Mouse (Mus musculus) right cerebral cortex, postnatal 14 days (tissue): ENCODE measurements around the gene Zfp654.

Experiments used
- DNase-seq: peaks from one replicate; pipeline ENCODE4 v3.0.0; 2022

The Zfp654 gene

DNA sequence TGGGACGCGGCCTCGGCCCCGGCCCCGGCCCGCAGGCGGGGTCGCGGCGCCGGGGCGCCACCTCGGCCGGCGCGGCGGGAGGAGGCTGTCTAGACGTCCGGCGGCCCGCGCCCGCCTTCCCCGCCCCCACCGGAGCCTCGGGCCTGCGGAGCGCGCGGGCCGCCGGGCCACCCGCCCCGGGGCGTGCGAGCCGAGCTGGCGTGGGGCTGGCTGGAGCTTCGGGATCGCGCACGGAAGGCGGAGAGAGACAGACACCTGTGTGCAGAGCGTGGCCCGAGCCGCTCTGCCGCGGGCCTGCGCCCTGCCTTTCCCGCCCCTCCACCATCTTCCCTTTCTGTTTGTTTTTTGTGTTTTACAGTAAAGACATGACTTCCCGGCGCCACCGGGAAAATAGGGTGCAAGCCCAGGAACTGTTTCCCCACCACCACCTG is 1.0 kb upstream of the Zfp654 start:
- DNase-seq = peak; percentile 48

DNA sequence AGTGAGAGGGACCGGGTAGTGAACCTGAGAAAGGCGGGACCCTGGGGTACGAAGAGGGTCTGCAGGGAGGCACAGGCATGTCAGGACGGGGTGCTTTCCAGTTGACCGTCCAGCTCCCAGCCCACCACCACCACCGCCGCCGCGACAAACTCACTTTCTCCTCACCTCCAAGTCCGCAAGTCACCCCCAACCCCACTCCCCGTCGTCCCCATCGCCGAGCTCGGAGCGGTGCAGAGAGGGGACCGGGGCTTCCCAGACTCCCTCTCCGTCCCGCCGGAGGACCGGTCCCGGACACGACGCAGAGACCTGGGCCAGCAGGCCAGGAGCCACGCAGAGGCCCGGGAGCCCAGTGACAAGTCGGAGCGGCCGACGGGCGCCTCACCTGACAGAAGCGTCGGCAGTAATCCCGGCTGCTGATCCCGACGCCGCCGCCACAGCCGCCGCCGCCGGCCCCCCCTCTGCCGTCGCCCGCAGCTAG is 328 bp downstream of the Zfp654 start:
- DNase-seq = no peak

DNA sequence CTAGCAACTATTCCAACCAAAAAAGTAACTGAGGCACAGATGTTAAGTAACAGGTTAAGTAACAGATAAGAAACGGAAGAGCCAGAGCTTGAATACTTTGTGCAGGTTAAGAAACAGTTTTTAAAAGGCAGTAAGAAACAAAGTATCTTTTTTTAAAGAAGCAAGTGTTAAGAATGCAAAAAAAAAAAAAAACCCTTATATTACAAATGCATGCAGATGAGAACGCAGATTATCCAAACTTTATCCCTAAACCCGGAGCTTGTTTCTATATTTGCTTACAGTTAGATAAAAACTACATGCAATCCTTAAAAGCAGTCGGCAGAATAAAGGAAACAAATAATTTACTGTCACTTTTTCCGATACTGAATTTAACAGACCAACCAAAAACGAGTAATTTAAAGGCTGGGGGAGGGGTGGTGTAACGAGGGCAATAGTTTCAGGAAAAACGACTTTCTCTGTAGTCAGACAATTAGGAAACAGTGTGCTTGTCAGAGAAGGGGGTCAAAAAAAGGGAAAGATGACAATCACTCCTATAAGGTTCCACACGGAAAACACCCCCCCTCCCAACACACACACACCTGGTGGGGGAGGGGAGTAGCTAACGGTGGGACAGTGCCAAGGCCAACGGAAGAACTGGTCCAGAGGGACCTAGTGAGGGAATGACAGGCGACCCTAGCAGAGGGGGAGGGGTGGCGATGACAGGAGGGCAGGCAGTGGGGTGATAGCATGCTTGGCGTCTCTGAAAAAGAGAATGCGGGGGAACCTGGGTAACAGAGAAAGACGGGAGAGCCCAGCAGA is 966 bp downstream of the Zfp654 start:
- peak; percentile 44 for DNase-seq

DNA sequence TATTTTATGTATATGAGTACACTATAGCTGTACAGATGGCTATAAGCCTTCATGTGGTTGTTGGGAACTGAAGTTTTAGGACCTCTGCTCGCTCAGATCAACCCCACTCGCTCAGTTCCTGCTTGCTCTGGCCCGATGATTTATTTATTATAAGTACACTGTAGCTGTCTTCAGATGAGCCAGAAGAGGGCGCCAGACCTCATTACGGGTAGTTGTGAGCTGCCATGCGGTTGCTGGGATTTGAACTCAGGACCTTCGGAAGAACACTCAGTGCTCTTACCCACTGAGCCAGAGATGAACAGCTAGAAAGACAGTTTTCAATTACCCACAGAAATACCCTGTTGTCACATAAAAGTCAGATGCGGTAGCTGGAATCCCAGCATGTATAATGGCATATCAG is 5.5 kb downstream of the Zfp654 start:
- DNase-seq = no peak

DNA sequence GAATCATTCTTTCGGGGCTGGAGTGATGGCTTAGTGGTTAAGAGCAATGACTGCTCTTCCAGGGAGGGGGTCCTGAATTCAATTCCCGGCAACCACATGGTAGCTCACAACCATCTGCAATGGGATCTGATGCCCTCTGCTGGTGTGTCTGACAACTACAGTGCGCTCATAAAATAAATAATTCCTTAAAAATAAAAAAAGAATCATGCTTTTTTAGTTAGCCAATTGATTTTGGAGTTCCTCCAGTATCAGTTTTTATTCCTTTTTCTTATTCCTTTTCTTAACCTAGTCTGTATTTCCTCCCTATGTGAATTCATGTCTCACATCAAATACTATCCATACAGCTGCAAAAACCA is 9.1 kb downstream of the Zfp654 start:
- DNase-seq = no peak

DNA sequence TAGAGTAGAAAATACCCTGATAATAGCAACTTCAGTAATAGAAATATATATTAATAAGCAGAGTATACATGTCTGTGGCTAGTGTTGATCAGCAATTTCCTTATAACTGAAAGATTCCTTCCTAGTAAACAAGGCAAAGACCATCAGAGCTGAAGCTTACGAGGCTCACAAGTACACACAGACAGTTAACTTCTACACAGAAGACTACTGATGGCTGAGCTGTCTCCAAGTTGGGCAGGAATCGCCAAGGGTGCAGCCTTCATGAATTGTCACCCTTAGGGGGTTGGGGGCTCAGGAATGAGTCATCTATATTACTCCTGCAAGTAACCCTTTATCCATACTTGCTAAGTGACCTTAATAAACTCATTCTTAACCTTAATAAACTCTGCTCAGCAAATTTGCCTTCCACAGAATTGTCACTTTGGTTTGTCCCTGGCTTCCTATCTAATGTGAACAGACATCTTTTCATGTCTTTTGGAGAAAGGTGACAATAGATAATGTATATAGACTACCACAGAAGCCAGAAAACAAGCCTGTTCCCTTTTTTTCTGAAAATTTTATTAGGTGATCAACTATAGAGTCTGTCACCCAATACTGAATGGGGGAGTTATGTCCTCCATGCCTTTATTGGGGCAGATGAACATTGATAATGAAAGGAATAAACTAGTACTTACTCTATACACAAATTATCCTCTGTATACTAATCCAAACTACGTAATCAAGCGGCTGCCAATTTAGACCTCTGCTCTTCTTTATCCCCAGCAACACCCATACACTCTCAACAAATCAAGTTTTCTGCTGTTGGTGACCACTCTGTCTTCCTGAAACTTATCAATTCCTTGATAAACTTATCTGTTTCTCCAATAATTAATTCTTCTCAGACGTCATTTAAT is 9.7 kb downstream of the Zfp654 start:
- DNase-seq = no peak

DNA sequence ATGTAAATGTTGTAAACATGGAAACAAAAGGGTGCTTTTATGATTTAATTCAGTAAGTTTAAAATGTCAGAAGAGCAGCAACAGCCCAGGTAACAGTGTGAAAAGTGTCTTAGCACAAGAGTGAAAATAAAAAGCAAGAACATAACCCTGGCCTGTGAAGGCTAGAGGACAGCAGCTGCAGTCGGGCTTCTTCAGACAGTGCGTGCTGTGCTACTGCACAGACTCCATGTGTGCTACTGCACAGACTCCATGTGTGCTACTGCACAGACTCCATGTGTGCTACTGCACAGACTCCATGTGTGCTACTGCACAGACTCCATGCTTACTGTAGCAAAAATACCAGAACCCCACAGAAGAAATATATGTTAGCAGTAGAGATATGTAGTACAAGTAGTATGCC is 14.7 kb downstream of the Zfp654 start:
- no peak for DNase-seq

DNA sequence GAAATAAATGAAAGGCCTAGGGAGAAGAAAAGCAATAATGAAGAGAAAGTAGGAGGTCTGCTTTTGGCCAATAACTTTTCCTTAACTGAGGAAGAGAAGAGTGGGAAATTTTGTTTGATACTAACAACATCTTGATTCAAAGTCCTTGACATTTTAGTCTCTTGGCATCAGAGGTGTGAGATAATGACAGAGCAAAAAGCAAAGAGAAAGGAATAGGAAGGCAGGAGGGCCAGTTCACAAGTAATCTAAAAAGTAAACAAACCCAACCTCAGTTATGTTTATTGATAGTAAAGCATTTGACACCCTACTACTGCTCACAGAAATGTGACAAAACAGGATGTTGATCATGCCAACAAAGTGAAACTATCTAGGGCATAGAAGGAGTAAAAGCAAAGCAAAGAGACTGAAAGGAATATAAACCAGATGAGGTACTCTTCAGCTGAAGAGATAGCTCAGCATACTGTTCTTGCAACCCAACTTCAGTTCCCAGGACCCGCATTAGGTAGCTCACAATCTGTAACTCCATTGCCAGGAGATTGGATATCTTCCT is 15.4 kb downstream of the Zfp654 start:
- no peak for DNase-seq

DNA sequence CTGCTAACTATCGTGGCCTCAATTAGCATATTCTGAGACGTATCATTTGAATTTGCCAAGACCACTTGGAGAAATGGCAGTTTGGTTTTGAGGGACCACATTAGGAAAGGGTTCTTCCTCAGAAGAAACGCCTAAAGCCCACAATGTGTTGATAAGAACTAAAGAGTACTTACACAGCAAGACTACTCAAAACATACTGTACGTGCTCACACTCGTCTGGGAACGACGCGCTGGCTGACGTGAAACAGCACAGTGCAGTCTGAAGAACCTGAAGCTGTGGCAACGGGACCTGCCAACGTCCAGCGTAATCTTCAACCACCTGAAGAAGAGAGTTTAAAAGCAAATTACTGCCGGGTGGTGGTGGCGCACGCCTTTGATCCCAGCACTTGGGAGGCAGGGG is 21.2 kb downstream of the Zfp654 start:
- DNase-seq = no peak

DNA sequence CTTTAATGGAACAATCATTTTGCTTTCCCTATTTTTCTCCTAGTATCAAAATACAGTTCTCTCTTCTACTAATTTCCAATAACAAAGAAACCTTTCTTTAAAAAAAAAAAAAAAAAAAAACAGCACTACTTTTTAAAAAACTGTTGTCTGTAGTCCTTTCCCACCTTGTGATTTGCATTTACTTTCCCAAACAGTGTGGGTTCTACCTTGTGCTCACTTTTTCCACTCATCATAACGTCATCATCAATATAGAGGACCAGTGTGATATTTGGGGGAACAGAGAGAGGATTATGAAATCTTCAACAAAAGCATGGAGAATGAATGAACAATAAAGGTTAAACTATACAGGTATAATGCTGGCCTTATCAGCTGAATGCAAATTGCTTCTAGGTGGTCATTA is 27.0 kb downstream of the Zfp654 start:
- DNase-seq = no peak

DNA sequence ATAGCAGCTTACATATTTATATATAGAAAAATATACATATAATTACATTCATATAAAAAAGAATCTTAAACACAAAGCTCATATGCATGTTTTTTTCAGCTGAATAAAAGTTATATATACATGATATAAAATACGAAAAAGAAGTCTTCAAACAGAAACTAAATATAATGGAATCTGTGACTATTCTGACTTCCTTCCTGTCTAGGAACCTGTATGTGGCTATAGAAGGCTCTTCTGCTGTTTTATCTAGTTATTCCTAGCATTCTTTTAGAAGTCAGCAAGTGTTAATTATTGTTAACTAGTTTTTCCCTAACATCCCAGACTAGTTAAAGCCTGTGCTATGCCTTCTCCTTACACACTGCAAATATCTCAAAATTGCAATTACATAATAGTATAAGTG is 27.6 kb downstream of the Zfp654 start:
- no peak for DNase-seq

DNA sequence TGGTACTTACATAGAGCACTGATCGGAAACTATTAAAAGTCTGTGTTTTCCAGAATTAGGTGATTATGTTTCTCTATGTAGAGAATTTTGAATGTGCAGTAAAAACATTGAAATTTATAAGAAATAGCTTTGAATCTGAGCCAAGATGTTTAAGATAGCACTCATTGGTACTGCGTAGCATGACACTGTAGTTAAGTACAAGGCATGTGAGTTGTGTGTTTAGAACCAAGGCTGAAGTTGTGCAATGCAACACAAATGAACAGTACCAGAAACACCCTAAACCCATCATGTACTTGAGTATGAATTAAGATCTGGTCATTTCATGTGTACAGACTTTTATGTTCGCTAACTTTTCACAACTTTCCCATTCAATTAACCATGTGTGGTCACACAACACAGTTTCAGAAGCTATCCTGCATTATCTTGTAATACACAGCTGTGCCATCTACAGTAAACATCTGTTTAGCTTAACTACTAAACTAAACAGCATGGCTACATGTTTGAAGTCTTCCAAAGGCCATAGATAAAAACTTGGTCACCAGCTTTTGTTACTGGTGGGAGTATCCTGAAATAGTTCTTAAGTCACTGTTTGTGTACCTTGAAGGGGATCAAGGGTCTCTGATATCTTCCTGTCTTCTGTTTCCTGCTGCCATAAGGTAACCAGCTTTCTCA is 34.2 kb downstream of the Zfp654 start:
- DNase-seq = no peak

DNA sequence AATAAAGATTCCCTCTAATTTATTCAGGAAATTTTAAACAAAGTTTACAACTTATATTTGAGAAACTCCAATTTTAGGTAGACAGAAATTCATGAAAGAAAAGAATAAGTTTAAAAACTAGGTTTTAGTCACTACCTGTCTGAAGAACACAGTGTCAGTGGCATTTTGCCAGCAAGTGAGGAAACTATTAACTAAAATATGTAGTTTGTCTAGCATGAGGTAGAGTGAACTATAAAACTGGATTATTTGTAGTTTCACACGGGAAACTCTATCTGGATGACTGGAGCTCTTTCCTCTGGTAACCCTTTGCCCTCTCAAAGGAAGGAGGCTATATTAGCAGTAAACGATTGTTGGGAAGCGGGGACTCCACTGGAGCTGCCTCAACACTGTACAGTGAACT is 48.4 kb downstream of the Zfp654 start:
- no peak for DNase-seq

DNA sequence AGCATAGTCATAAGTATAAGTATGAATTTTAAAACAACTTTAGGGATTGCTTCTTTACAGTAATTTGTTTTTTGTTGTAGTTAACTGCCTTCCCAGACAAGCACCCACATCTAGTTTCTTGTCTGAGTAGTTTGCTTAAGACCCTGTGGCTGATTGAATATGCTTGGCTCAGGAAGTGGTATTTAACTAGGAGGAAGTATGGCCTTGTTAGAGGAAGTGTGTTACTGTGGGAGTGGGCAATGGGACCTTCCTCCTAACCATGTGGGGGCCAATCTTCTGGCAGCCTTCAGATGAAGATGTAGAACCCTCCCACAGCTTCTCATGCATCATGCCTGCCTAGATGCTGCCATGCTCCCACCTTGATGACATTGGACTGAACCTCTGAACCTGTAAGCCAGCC is 49.8 kb downstream of the Zfp654 start:
- no peak for DNase-seq

DNA sequence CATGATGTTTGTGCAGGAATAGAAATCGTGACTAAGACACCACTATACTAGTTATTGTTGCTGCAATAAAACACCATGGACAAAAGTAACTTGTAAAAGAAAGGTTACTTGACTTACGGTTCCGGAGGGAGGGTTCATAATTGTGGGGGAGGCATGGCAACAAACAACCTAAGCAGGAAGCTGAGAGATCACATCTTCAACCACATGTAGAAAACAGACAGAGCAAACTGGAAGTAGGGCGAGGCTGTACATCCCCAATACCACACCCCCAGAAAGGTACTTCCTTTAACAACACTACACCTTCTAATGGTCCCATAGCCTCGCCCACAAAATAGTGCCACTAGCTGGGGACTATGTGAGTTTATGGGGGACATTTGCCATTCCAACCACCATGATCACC is 51.1 kb downstream of the Zfp654 start:
- DNase-seq = no peak

DNA sequence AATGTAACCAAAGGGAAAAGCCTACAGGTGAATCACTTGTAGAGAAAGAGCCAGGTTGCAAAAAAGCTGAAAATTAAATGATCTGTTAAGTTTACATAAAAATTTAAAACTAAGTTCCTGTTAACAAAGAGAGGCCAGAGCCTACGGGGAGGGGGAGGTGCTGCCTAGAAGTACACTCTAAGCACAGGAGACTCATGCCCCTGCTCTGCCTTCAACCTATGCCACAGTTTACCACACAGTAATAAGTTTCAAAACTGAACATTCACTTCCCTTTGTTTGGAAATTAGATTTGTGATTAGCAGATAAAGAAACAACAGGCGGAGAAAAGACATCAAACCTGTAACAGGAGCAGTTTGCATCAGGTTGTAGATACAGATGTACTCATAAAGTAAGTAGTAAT is 56.6 kb downstream of the Zfp654 start:
- DNase-seq = no peak

DNA sequence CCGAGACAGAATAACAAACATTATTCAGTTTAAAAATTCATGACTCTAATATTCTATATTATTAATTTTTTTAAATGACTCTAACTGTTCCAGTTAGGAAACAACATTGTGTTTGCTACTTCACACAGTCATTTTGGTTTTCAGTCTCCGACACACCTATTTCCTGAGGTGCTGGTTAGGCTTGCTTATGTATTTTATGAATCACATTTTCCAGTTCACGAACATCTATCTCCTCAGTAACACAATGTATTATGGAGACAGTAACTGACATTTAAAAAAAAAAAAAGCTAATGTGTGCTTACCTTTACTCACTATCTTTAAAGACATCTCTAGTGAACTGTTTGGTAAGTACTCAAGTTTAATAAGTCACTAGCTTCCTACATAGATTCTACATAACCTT is 61.7 kb downstream of the Zfp654 start:
- no peak for DNase-seq

DNA sequence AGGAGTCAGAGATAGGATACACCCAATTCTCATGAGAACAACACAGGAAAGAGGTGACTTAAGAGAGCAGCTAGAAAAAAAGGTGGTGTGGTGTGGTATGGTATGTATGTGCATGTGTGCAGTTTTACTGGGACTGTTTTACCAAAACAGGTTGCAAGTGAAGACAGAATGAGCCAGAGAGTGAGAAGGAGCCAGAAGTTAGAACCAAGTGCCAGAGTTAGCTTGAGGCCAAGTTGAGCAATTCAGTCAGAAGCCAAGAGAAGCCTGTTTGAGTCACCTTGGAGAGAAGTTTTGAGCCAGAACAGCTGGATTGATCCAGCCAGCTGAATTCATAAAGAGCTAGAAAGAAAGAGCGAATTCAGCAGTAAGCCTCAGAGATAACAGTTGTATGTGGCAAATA is 75.9 kb downstream of the Zfp654 start:
- DNase-seq = no peak

DNA sequence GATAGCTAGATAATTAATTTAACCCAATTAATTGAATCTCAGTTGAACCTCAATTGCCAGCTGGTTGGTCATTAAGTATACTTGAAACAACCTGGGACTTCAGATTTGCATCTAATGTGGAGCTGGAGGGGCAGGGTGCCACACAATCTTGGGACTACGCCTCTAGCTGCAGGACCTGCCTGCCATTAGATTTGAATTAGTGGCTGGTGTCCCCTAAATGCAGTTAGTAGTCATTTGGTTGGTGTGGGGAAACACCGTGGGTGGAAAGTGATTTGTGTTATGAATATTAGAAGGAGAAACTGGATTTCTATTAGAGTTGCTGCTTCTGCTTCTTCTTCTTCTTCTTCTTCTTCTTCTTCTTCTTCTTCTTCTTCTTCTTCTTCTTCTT is 80.0 kb downstream of the Zfp654 start:
- DNase-seq = no peak

DNA sequence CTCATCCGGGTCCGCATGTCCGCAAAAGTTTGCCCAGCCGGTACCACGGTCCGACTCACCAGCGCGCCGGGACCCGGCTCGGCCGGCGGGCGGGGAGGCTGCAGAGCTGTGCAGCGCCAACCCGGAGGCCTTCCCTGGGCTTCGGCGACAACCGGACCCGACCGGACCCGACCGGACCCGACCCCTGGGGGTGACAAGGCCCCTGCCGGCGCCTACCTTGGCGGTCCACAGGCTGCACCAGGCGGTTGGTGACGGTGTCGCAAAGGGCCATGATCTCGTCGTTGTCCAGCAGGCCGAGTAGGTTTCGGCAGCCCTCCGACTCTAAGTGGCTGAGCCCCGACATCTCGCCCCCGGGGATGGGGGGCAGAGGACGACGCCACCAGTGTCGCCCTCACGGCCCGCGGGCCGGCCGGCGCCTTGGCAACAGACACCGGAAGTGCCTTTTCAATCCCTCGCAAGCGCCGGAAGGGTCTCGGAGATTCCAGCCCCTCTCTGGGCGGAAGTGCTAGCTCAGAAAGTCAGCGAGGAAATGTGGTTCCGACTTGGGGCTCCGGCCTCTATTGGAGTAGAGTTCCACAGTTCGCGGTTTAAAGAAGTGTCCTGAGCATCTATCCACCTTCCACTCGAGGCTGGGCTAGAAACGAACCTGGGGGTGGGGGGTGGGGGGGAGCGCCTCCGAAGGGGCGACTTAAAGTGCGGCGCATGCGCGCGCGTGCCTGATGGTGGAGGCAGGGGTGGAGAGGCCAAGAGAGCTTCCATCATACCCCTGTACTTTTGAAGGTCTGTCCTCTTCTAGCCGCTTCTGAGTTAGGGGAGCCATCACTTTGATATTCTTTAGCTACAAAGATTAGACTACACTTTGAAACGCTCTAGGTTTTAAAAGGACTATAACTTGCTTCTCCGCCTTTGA is 80.7 kb downstream of the Zfp654 start, which contains the start of gene 4930453N24Rik:
TSS of gene 4930453N24Rik (minus strand) at position 641 of the 910 bp plus-strand sequence.
- DNase-seq = peak; percentile 84

DNA sequence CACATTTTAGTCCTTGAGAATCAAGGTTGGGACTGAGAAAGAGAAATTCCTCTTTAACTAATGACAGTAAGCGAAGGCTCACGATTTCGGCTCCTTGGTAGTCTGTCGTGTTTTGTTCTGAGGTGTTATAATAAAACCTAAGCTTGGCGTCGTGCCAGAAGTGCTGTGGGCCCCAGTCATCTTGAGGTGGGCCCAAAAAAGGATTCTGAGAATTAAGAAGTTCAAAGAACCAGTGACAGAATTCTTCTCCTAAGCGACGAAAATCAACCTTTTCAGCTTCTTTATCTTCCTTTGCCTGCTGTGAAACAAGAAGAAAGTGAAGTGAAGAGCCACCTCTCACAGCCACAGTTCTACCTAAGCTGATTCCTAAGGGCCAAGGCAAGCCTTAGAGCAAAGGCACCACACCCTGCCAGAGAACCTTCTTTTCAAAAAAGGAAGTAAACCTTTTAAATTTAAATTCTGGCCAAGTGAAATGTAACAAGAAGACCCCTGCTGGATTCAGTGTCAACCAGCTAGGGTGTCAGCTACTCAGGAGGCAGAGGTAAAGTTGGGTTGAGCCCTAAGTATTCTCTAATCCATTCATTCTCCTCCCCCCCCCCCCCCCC is 84.7 kb downstream of the Zfp654 start:
- no peak for DNase-seq

DNA sequence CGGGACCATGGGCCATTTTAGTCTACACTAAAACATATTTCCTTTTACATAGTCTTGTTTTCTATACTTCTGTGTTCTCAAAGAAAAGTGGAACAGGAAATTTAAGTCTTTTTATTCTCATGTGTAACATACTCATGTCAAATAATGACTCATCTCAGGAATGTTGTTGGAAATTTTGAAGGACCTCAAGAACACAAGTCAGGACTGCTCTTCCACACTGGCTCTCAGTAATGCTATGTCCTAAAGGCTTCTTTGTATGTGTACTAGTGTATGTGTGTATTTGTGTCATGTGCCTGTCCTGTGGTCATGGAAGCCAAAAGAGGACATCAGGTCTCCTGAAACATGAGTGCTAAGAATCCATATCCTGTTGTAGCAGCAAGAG is 92.2 kb downstream of the Zfp654 start:
- DNase-seq = no peak
